Mouse (Mus musculus): ENCODE data around the gene Ostc.
A peak's percentile ranks its signal among the peaks of the same experiment; 100 is the strongest.

Gene Ostc

GRCm38 (mm10) chr3:130708967-130709924, at the start of gene Ostc:
Gene Ostc (minus strand): TSS chr3:130709444.
- peak; percentile 96 to 98 for DNase-seq

GRCm38 (mm10) chr3:130758157-130758841, 49.1 kb upstream of the Ostc start:
- DNase-seq = no peak

GRCm38 (mm10) chr3:130757117-130757852, 48.0 kb upstream of the Ostc start:
- DNase-seq = no peak

- no peak for DNase-seq
Measured at GRCm38 (mm10) chr3:130749206-130749605, 40.0 kb upstream of the Ostc start.

GRCm38 (mm10) chr3:130746673-130747619, 37.7 kb upstream of the Ostc start:
- no peak for DNase-seq

- DNase-seq = no peak
Measured at GRCm38 (mm10) chr3:130737652-130738361, 28.6 kb upstream of the Ostc start.

GRCm38 (mm10) chr3:130736758-130737157, 27.5 kb upstream of the Ostc start:
- DNase-seq = peak in 1 of 2 experiments; percentile 9

- DNase-seq = peak; percentile 94
Measured at GRCm38 (mm10) chr3:130730189-130730653, 21.0 kb upstream of the Ostc start, which contains the start of gene Rpl34. Gene Rpl34 (minus strand): TSS chr3:130730398.

GRCm38 (mm10) chr3:130729472-130730188, 20.4 kb upstream of the Ostc start:
- peak; percentile 67 to 72 for DNase-seq

- DNase-seq = no peak
Measured at GRCm38 (mm10) chr3:130727676-130728075, 18.4 kb upstream of the Ostc start.

- DNase-seq = no peak
Measured at GRCm38 (mm10) chr3:130727036-130727435, 17.8 kb upstream of the Ostc start.

- DNase-seq = no peak
Measured at GRCm38 (mm10) chr3:130725718-130726117, 16.5 kb upstream of the Ostc start.

GRCm38 (mm10) chr3:130722733-130723478, 13.7 kb upstream of the Ostc start:
- no peak for DNase-seq

- DNase-seq = no peak
Measured at GRCm38 (mm10) chr3:130720225-130720624, 11.0 kb upstream of the Ostc start.

- DNase-seq = no peak
Measured at GRCm38 (mm10) chr3:130718871-130719270, 9.6 kb upstream of the Ostc start.

GRCm38 (mm10) chr3:130716555-130716954, 7.3 kb upstream of the Ostc start:
- no peak for DNase-seq

GRCm38 (mm10) chr3:130714775-130715568, 5.7 kb upstream of the Ostc start:
- DNase-seq = peak; percentile 78 to 79

GRCm38 (mm10) chr3:130712891-130713290, 3.6 kb upstream of the Ostc start:
- DNase-seq = no peak

GRCm38 (mm10) chr3:130710103-130710502, 859 bp upstream of the Ostc start:
- no peak for DNase-seq
